Mouse (Mus musculus) hindbrain, postnatal 0 days (tissue): ENCODE data around the gene Gm1110. TPM values are rescaled to one million over a fixed set of nuclear protein-coding genes. Genes with fewer than 3 reads are reported as not detected.
A peak's percentile ranks its signal among the peaks of the same experiment; 100 is the strongest.
"Not testable (repeated sequence)": the region's sequence is repeated elsewhere in the genome, so short reads cannot be mapped to it uniquely, and the experiment has no call there.

ENCODE experiments used
- ATAC-seq: fragments of 200-750 bp; cut with Nextera tagmentation; 2 replicates; pipeline ENCODE4 v1.8.0; 2017; ENCODE audit warnings: mild to moderate bottlenecking, moderate TSS enrichment, moderate library complexity
- DNase-seq: peaks from one replicate; pipeline ENCODE4 v3.0.0-alpha.2; 2015; ENCODE audit warnings: low spot score
- H3K27ac ChIP-seq: fragments of 300-500 bp; sonication (generic); 2 replicates; pipeline ENCODE4 v1.5.1; 2014; ENCODE audit warnings: mild to moderate bottlenecking
- H3K27me3 ChIP-seq: fragments of 300-500 bp; sonication (generic); 2 replicates; pipeline ENCODE4 v1.6.1; 2014; ENCODE audit warnings: low read length, mixed read lengths; ENCODE audit not compliant: insufficient read depth
- H3K36me3 ChIP-seq: fragments of 300-500 bp; sonication (generic); 2 replicates; pipeline ENCODE4 v1.6.1; 2014; ENCODE audit warnings: low read length, mixed read lengths; ENCODE audit not compliant: insufficient read depth
- H3K4me1 ChIP-seq: fragments of 300-500 bp; sonication (generic); 2 replicates; pipeline ENCODE4 v1.6.1; 2014; ENCODE audit warnings: antibody characterized with exemption, low read length, mixed read lengths; ENCODE audit not compliant: insufficient read depth
- H3K4me2 ChIP-seq: fragments of 300-500 bp; sonication (generic); 2 replicates; pipeline ENCODE4 v1.6.1; 2014; ENCODE audit warnings: low read depth, mild to moderate bottlenecking, low read length, moderate library complexity, mixed read lengths
- H3K4me3 ChIP-seq: fragments of 300-500 bp; sonication (generic); 2 replicates; pipeline ENCODE4 v1.5.1; 2014; ENCODE audit warnings: low read length
- H3K9ac ChIP-seq: fragments of 300-500 bp; sonication (generic); replicated peaks from 2 replicates; pipeline ENCODE4 v1.6.1; 2014; ENCODE audit warnings: mild to moderate bottlenecking, low read length, moderate library complexity, mixed read lengths
- H3K9me3 ChIP-seq: fragments of 300-500 bp; sonication (generic); 2 replicates; pipeline ENCODE4 v1.6.1; 2016; ENCODE audit warnings: low read length, mixed read lengths
- CTCF ChIP-seq: IDR thresholded peaks from 2 replicates; pipeline ENCODE4 v1.5.1; 2016; ENCODE audit warnings: antibody characterized with exemption, control low read depth, low read depth
- WGBS: fragments of 180-500 bp; shearing (Covaris S2); extraction: QIAGEN DNeasy Blood & Tissue Kit; methylation state at CpG from one replicate; pipeline ENCODE4 v1.1.7; 2014; 5-methylcytosine and 5-hydroxymethylcytosine counted together
- polyA plus RNA-seq: library from polyadenylated mRNA; unstranded; fragments of >200 nt; fragmentation: Nextera tagmentation; extraction: Ambion mirVana; gene quantifications from 2 replicates; pipeline ENCODE4 v1.2.1, GENCODE M21; 2015
- total RNA-seq: library from RNA; depleted of rRNA; stranded (reverse); fragments of >200 nt; gene quantifications from 2 replicates; pipeline ENCODE4 v1.2.3, GENCODE M21; 2014; rRNA removed

Gm1110 gene
- 0.11 and 0.16 TPM in 2 replicates for total RNA-seq
- 0.61 and 0.81 TPM in 2 replicates for polyA plus RNA-seq

DNA sequence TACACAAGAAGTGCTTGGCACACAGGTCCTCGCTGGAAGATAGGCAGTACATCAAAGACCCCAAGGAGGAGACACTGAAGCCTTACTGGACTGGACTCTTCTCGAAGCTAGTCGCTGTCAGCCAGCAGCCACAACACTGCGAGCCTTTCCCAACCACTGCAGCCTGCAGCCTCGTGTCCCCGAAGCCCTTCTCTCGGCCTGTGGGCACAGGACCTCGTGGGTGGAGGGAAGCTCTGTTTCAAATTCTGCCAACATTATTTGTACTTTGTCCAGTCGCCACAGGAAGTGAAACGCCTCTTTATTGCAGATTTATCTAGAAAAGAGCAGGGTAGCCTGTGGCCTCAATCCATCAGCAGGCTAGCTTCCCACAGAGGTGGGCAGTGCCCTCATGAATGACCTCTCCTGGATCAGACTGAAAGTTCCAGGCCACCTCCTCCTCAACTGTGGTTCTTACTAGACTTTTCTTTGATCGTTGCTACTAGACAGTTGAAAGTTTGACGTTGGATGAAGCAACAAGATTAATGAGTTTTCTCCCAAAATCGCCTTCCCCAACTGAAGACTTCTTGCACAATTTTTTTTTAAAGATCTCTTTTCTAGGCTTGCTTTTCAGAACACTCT is at the start of gene Gm1110:
Gene Gm1110 (minus strand): TSS at position 203 of the 618 bp plus-strand sequence.
- DNase-seq, result no peak
- 67% methylated on average over 13 of the region's 13 CpGs for WGBS
- Histone ChIP-seq H3K27ac (no peak within 1 kb of the TSS), H3K9me3 (no peaks in the 10 kb centered on the region), H3K4me2 (no peak within 1 kb of the TSS), H3K36me3 (no peaks in the 10 kb centered on the region), H3K4me1 (no peaks in the 10 kb centered on the region), H3K4me3 (no peak within 1 kb of the TSS), H3K27me3 (no peaks in the 10 kb centered on the region), H3K9ac (no peak within 1 kb of the TSS)
- no peak for TF ChIP-seq CTCF
- ATAC-seq, result no peak

DNA sequence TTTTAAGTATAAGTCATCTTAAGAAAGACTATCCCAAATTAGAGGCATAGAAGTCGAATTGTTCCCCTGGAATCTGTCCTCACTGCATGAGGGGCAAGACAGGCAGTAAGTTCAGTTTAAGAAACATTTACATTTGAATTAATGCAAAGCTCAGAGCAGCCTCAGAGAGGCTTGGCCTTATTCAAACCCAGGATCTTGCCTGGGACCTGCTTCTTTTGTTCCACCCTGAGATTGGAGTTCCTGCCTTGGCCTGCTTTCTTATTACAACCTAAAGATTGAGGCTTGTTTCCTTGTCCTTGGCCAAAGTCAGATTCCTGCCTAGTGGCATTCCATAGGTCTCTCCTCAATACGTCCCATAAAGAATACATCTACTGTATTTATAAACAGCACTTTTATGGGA is 24.9 kb upstream of the Gm1110 start:
- no peak for ATAC-seq
- Histone ChIP-seq H3K27me3 (no peaks in the 10 kb centered on the region), H3K4me1 (no peaks in the 10 kb centered on the region), H3K4me3 (no peak overlapping the region), H3K4me2 (no peak overlapping the region), H3K27ac (no peak overlapping the region), H3K36me3 (no peaks in the 10 kb centered on the region), H3K9ac (no peak overlapping the region), H3K9me3 (no peaks in the 10 kb centered on the region)
- 74% methylated on average over 2 of the region's 2 CpGs for WGBS
- DNase-seq, result no peak
- no peak for TF ChIP-seq CTCF

DNA sequence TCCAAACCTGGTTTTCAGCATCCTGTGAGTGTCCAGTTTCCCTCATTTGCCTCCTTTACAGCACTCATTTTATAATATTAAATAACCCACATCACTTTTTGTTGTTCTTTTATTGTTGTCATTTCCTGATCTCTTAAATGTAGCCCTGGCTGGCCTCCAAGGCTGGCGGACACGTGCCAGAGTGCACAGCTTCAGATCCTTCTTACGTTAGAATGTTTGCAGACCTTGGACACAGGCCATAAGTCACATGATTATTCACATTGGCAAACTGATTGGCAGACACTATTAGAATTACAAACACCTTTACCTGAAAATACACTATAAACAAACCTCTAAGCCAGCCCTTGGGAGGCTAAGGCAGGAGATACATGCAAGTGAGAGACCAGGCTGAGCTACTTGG is 1.2 kb upstream of the Gm1110 start:
- Histone ChIP-seq H3K4me2 (no peak overlapping the region), H3K4me1 (no peaks in the 10 kb centered on the region), H3K9me3 (no peaks in the 10 kb centered on the region), H3K36me3 (no peaks in the 10 kb centered on the region), H3K27me3 (no peaks in the 10 kb centered on the region), H3K27ac (no peak overlapping the region), H3K9ac (no peak overlapping the region), H3K4me3 (no peak overlapping the region)
- no peak for TF ChIP-seq CTCF
- ATAC-seq, result no peak
- WGBS, result 27% methylated on average over 3 of the region's 3 CpGs
- peak; percentile 6 for DNase-seq

DNA sequence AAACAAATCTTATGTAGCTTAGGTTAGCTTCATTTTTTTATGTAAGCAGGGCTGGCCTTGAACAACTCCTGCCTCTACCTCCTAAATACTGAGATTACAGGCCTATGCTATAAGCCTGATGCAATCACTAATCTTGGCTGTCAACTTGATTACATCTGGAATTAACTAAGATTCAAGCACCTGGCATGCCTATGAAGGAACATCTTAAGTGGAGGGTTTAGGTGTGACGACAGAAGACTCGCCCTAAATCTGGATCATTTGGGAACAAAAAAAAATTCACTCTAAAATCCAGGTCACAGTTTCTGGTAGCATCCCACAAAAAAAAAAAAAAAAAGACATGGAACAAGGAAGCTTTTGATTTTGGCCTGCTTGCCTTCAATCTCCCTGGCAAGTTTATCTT is 3.1 kb downstream of the Gm1110 start:
- H3K36me3 ChIP-seq, result no peaks in the 10 kb centered on the region

DNA sequence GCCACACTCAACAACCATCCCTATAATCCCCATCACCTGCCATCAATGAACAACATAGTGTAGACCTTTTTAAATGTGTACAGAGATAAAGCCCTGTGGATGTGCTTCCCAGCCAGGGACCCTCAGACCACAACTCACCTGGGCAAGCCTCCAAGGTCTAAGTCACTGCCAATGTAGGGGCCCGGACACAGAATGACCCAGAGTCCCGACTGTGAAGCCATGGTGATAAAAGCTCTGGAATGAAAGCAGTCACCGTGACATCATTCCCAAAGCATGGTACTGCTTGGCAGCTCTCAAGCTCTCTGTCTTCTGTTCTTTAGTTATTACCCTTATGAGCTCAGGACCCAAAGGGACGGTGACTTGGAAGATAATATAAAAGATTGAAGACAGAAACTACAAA is 9.8 kb downstream of the Gm1110 start:
- DNase-seq, result peak; percentile 37
- H3K9me3 ChIP-seq, result no peaks in the 10 kb centered on the region
- 45% methylated on average over 4 of the region's 4 CpGs for WGBS
- no peak overlapping the region for H3K27ac ChIP-seq
- H3K9ac ChIP-seq, result no peak overlapping the region
- no peak overlapping the region for H3K4me3 ChIP-seq
- H3K27me3 ChIP-seq, result no peaks in the 10 kb centered on the region
- H3K4me1 ChIP-seq, result no peaks in the 10 kb centered on the region
- no peaks in the 10 kb centered on the region for H3K36me3 ChIP-seq
- no peak for TF ChIP-seq CTCF
- 0 out of 2 replicates have a peak, but pooled peaks have one; percentile 51 for ATAC-seq
- H3K4me2 ChIP-seq, result no peak overlapping the region

More for the DNA sequence above, 3.1 kb downstream of the Gm1110 start:
- ATAC-seq, result no peak
- Histone ChIP-seq H3K27ac (no peak overlapping the region), H3K9me3 (no peaks in the 10 kb centered on the region), H3K27me3 (no peaks in the 10 kb centered on the region), H3K4me1 (no peaks in the 10 kb centered on the region), H3K9ac (no peak overlapping the region), H3K4me2 (no peak overlapping the region), H3K4me3 (no peak overlapping the region)
- WGBS, result 95% methylated on average over 2 of the region's 2 CpGs
- DNase-seq, result no peak
- TF ChIP-seq CTCF, result no peak

DNA sequence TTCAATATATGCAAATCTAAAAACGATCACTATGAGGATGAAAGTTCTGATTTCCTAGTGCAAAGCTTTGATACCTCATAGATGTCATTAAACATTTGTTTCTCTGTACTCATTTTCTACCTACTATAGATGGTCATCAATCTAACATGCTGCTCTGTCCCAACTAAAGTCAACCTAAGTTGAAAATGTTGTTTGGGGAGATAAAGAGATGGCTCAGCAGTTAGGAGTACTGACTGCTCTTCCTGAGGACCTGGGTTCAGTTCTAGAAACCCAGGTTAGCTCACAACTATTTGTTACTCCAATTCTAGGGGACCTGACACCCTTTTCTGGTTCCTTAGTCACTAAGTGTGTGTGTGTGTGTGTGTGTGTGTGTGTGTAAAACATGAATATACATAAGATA is 11.7 kb downstream of the Gm1110 start:
- ATAC-seq, result no peak

DNA sequence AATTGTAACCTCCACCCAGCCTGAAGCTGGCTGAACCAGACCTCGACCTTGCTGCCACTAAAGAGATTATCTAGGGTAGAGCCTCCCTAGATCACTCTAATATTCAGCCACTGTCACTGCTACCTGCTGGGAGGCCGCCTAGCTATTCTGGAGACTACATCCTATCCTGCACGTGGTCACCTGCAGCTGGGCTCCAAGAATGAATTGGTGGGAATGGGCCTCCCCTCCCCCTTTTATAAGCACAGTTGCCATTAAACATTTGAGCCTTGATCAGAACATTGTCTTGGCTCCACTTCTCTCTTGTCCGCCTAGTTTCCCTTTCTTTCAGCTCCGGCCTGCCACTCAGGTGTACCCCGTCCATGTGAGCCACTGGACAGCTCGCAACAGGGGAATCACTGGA is 53.1 kb downstream of the Gm1110 start:
- 81% methylated on average over 7 of the region's 7 CpGs for WGBS
- not testable (repeated sequence) for DNase-seq, H3K9ac ChIP-seq, ATAC-seq, H3K27me3 ChIP-seq, H3K4me2 ChIP-seq, H3K27ac ChIP-seq, H3K36me3 ChIP-seq, H3K9me3 ChIP-seq, H3K4me3 ChIP-seq, H3K4me1 ChIP-seq

More for the DNA sequence above, 11.7 kb downstream of the Gm1110 start:
- no peak overlapping the region for H3K27ac ChIP-seq
- no peak overlapping the region for H3K4me2 ChIP-seq
- TF ChIP-seq CTCF, result no peak
- 75% methylated on average over 1 of the region's 1 CpGs for WGBS
- H3K36me3 ChIP-seq, result no peaks in the 10 kb centered on the region
- no peak overlapping the region for H3K4me3 ChIP-seq
- no peaks in the 10 kb centered on the region for H3K4me1 ChIP-seq
- no peaks in the 10 kb centered on the region for H3K27me3 ChIP-seq
- no peak for DNase-seq
- no peak overlapping the region for H3K9ac ChIP-seq
- no peaks in the 10 kb centered on the region for H3K9me3 ChIP-seq
